Mouse (Mus musculus) embryonic facial prominence, embryonic 14.5 days (tissue): ENCODE measurements at regions not wholly inside any gene's neighbourhood (a gene's known extent, or its start where the extent isn't known, plus 50 kb on each side); places are given as distances from the start of the nearest gene placed in this dataset.
"Not testable (repeated sequence)": the region's sequence is repeated elsewhere in the genome, so short reads cannot be mapped to it uniquely, and the experiment has no call there.

Source experiments
- ATAC-seq: fragments of 200-750 bp; cut with Nextera tagmentation; 2 replicates; pipeline ENCODE4 v1.8.0; 2017; ENCODE audit warnings: low read depth, moderate number of reproducible peaks, moderate TSS enrichment
- DNase-seq: peaks from one replicate; pipeline ENCODE4 v3.0.0-alpha.2; 2015; ENCODE audit warnings: low spot score
- H3K27ac ChIP-seq: fragments of 300-500 bp; sonication (generic); replicated peaks from 2 replicates; pipeline ENCODE4 v1.5.1; 2014; ENCODE audit warnings: low read depth, mild to moderate bottlenecking, low read length, moderate library complexity
- H3K27me3 ChIP-seq: fragments of 300-500 bp; sonication (generic); replicated peaks from 2 replicates; pipeline ENCODE4 v1.6.1; 2014; ENCODE audit warnings: low read length; ENCODE audit not compliant: control insufficient read depth, insufficient read depth
- H3K36me3 ChIP-seq: fragments of 300-500 bp; sonication (generic); 2 replicates; pipeline ENCODE4 v1.6.1; 2014; ENCODE audit warnings: low read length, mixed read lengths; ENCODE audit not compliant: control insufficient read depth, insufficient read depth
- H3K4me1 ChIP-seq: fragments of 300-500 bp; sonication (generic); 2 replicates; pipeline ENCODE4 v1.6.1; 2014; ENCODE audit warnings: antibody characterized with exemption, low read length; ENCODE audit not compliant: control insufficient read depth, insufficient read depth
- H3K4me2 ChIP-seq: fragments of 300-500 bp; sonication (generic); 2 replicates; pipeline ENCODE4 v1.6.1; 2014; ENCODE audit warnings: low read depth, mild to moderate bottlenecking, low read length, moderate library complexity, mixed read lengths
- H3K4me3 ChIP-seq: fragments of 300-500 bp; sonication (generic); 2 replicates; pipeline ENCODE4 v1.5.1; 2014; ENCODE audit warnings: low read depth, mild to moderate bottlenecking, low read length
- H3K9ac ChIP-seq: fragments of 300-500 bp; sonication (generic); 2 replicates; pipeline ENCODE4 v1.6.1; 2014; ENCODE audit warnings: low read depth, mild to moderate bottlenecking, low read length, moderate library complexity, mixed read lengths
- H3K9me3 ChIP-seq: fragments of 300-500 bp; sonication (generic); 2 replicates; pipeline ENCODE4 v1.6.1; 2016; ENCODE audit warnings: low read length; ENCODE audit not compliant: control insufficient read depth
- WGBS: fragments of 180-500 bp; shearing (Covaris S2); extraction: QIAGEN DNeasy Blood & Tissue Kit; methylation state at CpG from one replicate; pipeline ENCODE4 v1.1.7; 2014; 5-methylcytosine and 5-hydroxymethylcytosine counted together

- Histone ChIP-seq H3K4me1 (peaks cover 19% of the 10 kb centered on the region), H3K9me3 (peaks cover 9% of the 10 kb centered on the region; the same call in 1 of the 2 replicates), H3K4me2 (0 out of 2 replicates have a peak overlapping the region, but pooled peaks have one; percentile 11), H3K9ac (peak overlapping the region; percentile 50; the same call in 1 of the 2 replicates), H3K27ac (peak overlapping the region; percentile 74), H3K27me3 (no peaks in the 10 kb centered on the region), H3K36me3 (no peaks in the 10 kb centered on the region), H3K4me3 (no peak overlapping the region)
- 22% methylated on average over 25 of the region's 25 CpGs for WGBS
- DNase-seq (peak; percentile 89), ATAC-seq (peak; percentile 79; the same call in 1 of the 2 replicates)
Measured at GRCm38 (mm10) chr17:31766779-31767697, 88.6 kb downstream of the Sik1 start.

- Histone ChIP-seq H3K4me3 (no peak overlapping the region), H3K4me2 (no peak overlapping the region), H3K27ac (no peak overlapping the region), H3K36me3 (no peaks in the 10 kb centered on the region), H3K9me3 (peaks cover 9% of the 10 kb centered on the region; the same call in 1 of the 2 replicates), H3K9ac (no peak overlapping the region), H3K4me1 (peaks cover 6% of the 10 kb centered on the region), H3K27me3 (no peaks in the 10 kb centered on the region)
- WGBS, result 53% methylated on average over 9 of the region's 9 CpGs
- no peak for DNase-seq
- ATAC-seq, result no peak
Measured at GRCm38 (mm10) chr17:31772201-31772820, 83.3 kb downstream of the Sik1 start.

- H3K36me3 ChIP-seq, H3K4me3 ChIP-seq, H3K27me3 ChIP-seq, H3K27ac ChIP-seq, DNase-seq, H3K9ac ChIP-seq, ATAC-seq, H3K4me1 ChIP-seq, H3K4me2 ChIP-seq, H3K9me3 ChIP-seq: not testable (repeated sequence)
Measured at GRCm38 (mm10) chr17:31773882-31774281, 81.7 kb downstream of the Sik1 start.

- no peak overlapping the region for H3K27ac ChIP-seq
- ATAC-seq (no peak), DNase-seq (no peak)
- no peaks in the 10 kb centered on the region for H3K27me3 ChIP-seq
- no peaks in the 10 kb centered on the region for H3K36me3 ChIP-seq
- WGBS, result 91% methylated on average over 5 of the region's 5 CpGs
- no peak overlapping the region for H3K9ac ChIP-seq
- no peak overlapping the region for H3K4me3 ChIP-seq
- H3K4me1 ChIP-seq, result peaks cover 8% of the 10 kb centered on the region
- H3K4me2 ChIP-seq, result no peak overlapping the region
- peaks cover 7% of the 10 kb centered on the region; the same call in 1 of the 2 replicates for H3K9me3 ChIP-seq
Measured at GRCm38 (mm10) chr17:31775037-31775436, 80.6 kb downstream of the Sik1 start.

GRCm38 (mm10) chr17:31775966-31776365 is 79.6 kb downstream of the Sik1 start:
- Histone ChIP-seq H3K27me3 (no peaks in the 10 kb centered on the region), H3K9ac (no peak overlapping the region), H3K4me3 (no peak overlapping the region), H3K4me2 (no peak overlapping the region), H3K36me3 (no peaks in the 10 kb centered on the region), H3K9me3 (no peaks in the 10 kb centered on the region), H3K27ac (0 out of 2 replicates have a peak overlapping the region, but pooled peaks have one; percentile 29), H3K4me1 (peaks cover 8% of the 10 kb centered on the region)
- ATAC-seq (no peak), DNase-seq (no peak)
- WGBS, result 78% methylated on average over 3 of the region's 3 CpGs

GRCm38 (mm10) chr17:31776949-31777607 is 78.5 kb downstream of the Sik1 start:
- WGBS, result 19% methylated on average over 9 of the region's 9 CpGs
- Histone ChIP-seq H3K4me1 (peaks cover 8% of the 10 kb centered on the region), H3K4me3 (no peak overlapping the region), H3K4me2 (no peak overlapping the region), H3K36me3 (no peaks in the 10 kb centered on the region), H3K9me3 (no peaks in the 10 kb centered on the region), H3K27ac (peak overlapping the region; percentile 86), H3K9ac (no peak overlapping the region), H3K27me3 (no peaks in the 10 kb centered on the region)
- peak; percentile 97 for ATAC-seq
- DNase-seq, result peak; percentile 97

- Histone ChIP-seq H3K4me2 (no peak overlapping the region), H3K36me3 (no peaks in the 10 kb centered on the region)
- WGBS, result 59% methylated on average over 5 of the region's 5 CpGs
Measured at GRCm38 (mm10) chr17:31777751-31778150, 77.9 kb downstream of the Sik1 start.

GRCm38 (mm10) chr17:31779466-31779865 is 76.1 kb downstream of the Sik1 start:
- Histone ChIP-seq H3K36me3 (no peaks in the 10 kb centered on the region), H3K9me3 (no peaks in the 10 kb centered on the region), H3K27ac (no peak overlapping the region), H3K27me3 (no peaks in the 10 kb centered on the region), H3K4me2 (no peak overlapping the region), H3K4me3 (no peak overlapping the region), H3K4me1 (peaks cover 8% of the 10 kb centered on the region), H3K9ac (no peak overlapping the region)
- ATAC-seq, result no peak
- 61% methylated on average over 3 of the region's 3 CpGs for WGBS
- peak; percentile 30 for DNase-seq

More at GRCm38 (mm10) chr17:31777751-31778150, 77.9 kb downstream of the Sik1 start:
- H3K4me3 ChIP-seq, result no peak overlapping the region
- no peak overlapping the region for H3K9ac ChIP-seq
- H3K27me3 ChIP-seq, result no peaks in the 10 kb centered on the region
- H3K9me3 ChIP-seq, result no peaks in the 10 kb centered on the region
- peaks cover 8% of the 10 kb centered on the region for H3K4me1 ChIP-seq
- peak overlapping the region; percentile 86 for H3K27ac ChIP-seq
- ATAC-seq (no peak), DNase-seq (peak; percentile 32)
